Mouse (Mus musculus) liver, embryonic 12.5 days (tissue): ENCODE measurements around the gene Mrpl20. TPM values are rescaled to one million over a fixed set of nuclear protein-coding genes. Genes with fewer than 3 reads are reported as not detected.

Experiments
- ATAC-seq: fragments of 200-750 bp; cut with Nextera tagmentation; 2 replicates; pipeline ENCODE4 v1.8.0; 2017; ENCODE audit warnings: moderate number of reproducible peaks, mild to moderate bottlenecking, moderate library complexity
- H3K27ac ChIP-seq: fragments of 300-500 bp; sonication (generic); 2 replicates; pipeline ENCODE4 v1.5.1; 2016; ENCODE audit warnings: mild to moderate bottlenecking
- H3K27me3 ChIP-seq: fragments of 300-500 bp; sonication (generic); replicated peaks from 2 replicates; pipeline ENCODE4 v1.6.1; 2016; ENCODE audit warnings: mild to moderate bottlenecking, moderate library complexity
- H3K36me3 ChIP-seq: fragments of 300-500 bp; sonication (generic); 2 replicates; pipeline ENCODE4 v1.6.1; 2016; ENCODE audit warnings: mild to moderate bottlenecking, moderate library complexity
- H3K4me1 ChIP-seq: fragments of 300-500 bp; sonication (generic); 2 replicates; pipeline ENCODE4 v1.6.1; 2016
- H3K4me2 ChIP-seq: fragments of 300-500 bp; sonication (generic); 2 replicates; pipeline ENCODE4 v1.6.1; 2016; ENCODE audit warnings: mild to moderate bottlenecking, moderate library complexity
- H3K4me3 ChIP-seq: fragments of 300-500 bp; sonication (generic); 2 replicates; pipeline ENCODE4 v1.5.1; 2016; ENCODE audit warnings: mild to moderate bottlenecking, moderate library complexity
- H3K9ac ChIP-seq: fragments of 300-500 bp; sonication (generic); 2 replicates; pipeline ENCODE4 v1.6.1; 2016; ENCODE audit warnings: mild to moderate bottlenecking, moderate library complexity
- H3K9me3 ChIP-seq: fragments of 300-500 bp; sonication (generic); replicated peaks from 2 replicates; pipeline ENCODE4 v1.6.1; 2016; ENCODE audit warnings: mild to moderate bottlenecking, moderate library complexity
- WGBS: fragments of 180-500 bp; shearing (Covaris S2); methylation state at CpG from one replicate; pipeline ENCODE4 v1.1.7; 2016; ENCODE audit not compliant: insufficient replicate concordance; 5-methylcytosine and 5-hydroxymethylcytosine counted together
- polyA plus RNA-seq: library from polyadenylated mRNA; unstranded; fragments of >200 nt; fragmentation: Nextera tagmentation; extraction: Ambion mirVana; gene quantifications from 2 replicates; pipeline ENCODE4 v1.2.1, GENCODE M21; 2016

Mrpl20 gene
- 223 and 228 TPM in 2 replicates for polyA plus RNA-seq

- peak within 1 kb of the TSS; percentile 78 for H3K27ac ChIP-seq
- peak; percentile 65 for ATAC-seq
Measured at GRCm38 (mm10) chr4:155802741-155803339, at the start of gene Mrpl20. Mrpl20 (plus strand) TSS chr4:155802878.

DNA sequence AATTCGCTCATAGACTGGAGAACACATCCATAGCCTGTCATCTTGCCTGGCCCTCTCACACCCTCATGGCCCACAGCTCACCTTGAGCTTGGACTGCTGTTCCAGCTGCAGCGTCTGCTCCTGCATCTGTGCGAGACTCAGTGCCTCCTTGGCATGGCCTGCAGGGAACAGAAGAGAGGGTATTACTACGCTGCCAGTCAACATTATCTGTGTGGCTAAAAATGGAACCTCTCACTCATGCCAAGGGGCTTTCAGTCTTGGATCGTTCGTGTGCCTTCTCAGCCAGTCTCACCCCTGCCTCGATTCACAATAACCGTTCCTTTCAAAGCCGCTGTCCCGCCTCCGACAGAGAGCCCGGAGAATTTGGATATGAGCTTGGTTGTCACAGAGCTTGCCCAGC is 45.7 kb upstream of the Mrpl20 start:
- Histone ChIP-seq H3K4me1 (peaks cover 30% of the 10 kb centered on the region), H3K9me3 (no peaks in the 10 kb centered on the region), H3K36me3 (peaks cover 71% of the 10 kb centered on the region), H3K9ac (no peak overlapping the region), H3K4me2 (no peak overlapping the region), H3K27ac (no peak overlapping the region), H3K4me3 (no peak overlapping the region), H3K27me3 (no peaks in the 10 kb centered on the region)
- ATAC-seq, result no peak
- WGBS, result 87% methylated on average over 12 of the region's 12 CpGs

More at GRCm38 (mm10) chr4:155802741-155803339, at the start of gene Mrpl20:
- peaks cover 33% of the 10 kb centered on the region for H3K4me1 ChIP-seq
- peak within 1 kb of the TSS; percentile 88 for H3K4me2 ChIP-seq
- WGBS, result 4% methylated on average over 12 of the region's 12 CpGs
- peak within 1 kb of the TSS; percentile 83 for H3K9ac ChIP-seq
- peaks cover 35% of the 10 kb centered on the region for H3K36me3 ChIP-seq
- peaks cover 6% of the 10 kb centered on the region; the same call in 1 of the 2 replicates for H3K27me3 ChIP-seq
- no peaks in the 10 kb centered on the region for H3K9me3 ChIP-seq
- H3K4me3 ChIP-seq, result peak within 1 kb of the TSS; percentile 80

DNA sequence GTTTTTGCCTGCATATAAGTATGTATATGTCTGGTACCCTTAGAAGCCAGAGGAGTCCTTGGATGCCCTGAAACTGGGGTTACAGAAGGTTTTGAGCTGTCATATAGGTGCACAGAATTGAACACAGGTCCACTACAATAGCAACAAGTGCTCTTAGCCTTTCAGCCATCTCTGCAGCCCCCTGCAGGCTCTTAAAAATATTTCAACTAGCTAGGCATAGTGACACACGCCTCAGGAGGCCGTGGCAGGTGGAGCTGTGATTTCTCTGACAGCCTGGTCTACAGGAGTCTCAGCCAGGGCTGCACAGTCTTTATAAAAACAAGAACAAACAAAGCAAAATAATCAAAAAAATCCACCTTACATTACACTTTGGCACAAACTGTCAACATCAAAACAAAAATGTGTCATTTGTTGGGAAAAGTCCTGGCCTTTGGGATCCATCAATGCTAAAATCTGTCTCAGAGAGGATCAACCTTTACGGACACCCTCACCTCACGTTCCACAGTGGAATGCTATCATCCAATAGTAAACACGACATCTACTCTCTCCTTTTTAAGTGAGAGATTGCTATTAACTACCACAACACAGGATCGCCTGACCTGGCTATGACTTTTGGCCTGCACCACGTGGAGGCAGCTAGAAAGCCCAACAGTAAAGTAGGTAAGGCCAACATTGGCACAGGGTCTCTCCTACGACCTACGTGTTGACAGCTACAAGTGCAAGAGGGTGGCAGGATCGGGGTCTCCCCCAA is 42.6 kb upstream of the Mrpl20 start:
- peak; percentile 8; the same call in 1 of the 2 replicates for ATAC-seq
- Histone ChIP-seq H3K27ac (peak overlapping the region; percentile 76), H3K9me3 (no peaks in the 10 kb centered on the region), H3K4me2 (peak overlapping the region; percentile 95), H3K36me3 (peaks cover 41% of the 10 kb centered on the region), H3K9ac (peak overlapping the region; percentile 85), H3K27me3 (no peaks in the 10 kb centered on the region), H3K4me3 (peak overlapping the region; percentile 80), H3K4me1 (peaks cover 37% of the 10 kb centered on the region)
- 1% methylated on average over 10 of the region's 10 CpGs for WGBS

- peak within 1 kb of the TSS; percentile 85 for H3K9ac ChIP-seq
- H3K9me3 ChIP-seq, result no peaks in the 10 kb centered on the region
- H3K27me3 ChIP-seq, result no peaks in the 10 kb centered on the region
- H3K4me1 ChIP-seq, result peaks cover 37% of the 10 kb centered on the region
- ATAC-seq, result peak; percentile 96
- H3K4me3 ChIP-seq, result peak within 1 kb of the TSS; percentile 80
- H3K27ac ChIP-seq, result peak within 1 kb of the TSS; percentile 76
- peak within 1 kb of the TSS; percentile 95 for H3K4me2 ChIP-seq
- under 1% methylated on average over 68 of the region's 68 CpGs for WGBS
- H3K36me3 ChIP-seq, result peaks cover 34% of the 10 kb centered on the region
Measured at GRCm38 (mm10) chr4:155760613-155761355, 41.9 kb upstream of the Mrpl20 start, which contains the start of gene Atad3a. Atad3a (minus strand) TSS chr4:155761093.

DNA sequence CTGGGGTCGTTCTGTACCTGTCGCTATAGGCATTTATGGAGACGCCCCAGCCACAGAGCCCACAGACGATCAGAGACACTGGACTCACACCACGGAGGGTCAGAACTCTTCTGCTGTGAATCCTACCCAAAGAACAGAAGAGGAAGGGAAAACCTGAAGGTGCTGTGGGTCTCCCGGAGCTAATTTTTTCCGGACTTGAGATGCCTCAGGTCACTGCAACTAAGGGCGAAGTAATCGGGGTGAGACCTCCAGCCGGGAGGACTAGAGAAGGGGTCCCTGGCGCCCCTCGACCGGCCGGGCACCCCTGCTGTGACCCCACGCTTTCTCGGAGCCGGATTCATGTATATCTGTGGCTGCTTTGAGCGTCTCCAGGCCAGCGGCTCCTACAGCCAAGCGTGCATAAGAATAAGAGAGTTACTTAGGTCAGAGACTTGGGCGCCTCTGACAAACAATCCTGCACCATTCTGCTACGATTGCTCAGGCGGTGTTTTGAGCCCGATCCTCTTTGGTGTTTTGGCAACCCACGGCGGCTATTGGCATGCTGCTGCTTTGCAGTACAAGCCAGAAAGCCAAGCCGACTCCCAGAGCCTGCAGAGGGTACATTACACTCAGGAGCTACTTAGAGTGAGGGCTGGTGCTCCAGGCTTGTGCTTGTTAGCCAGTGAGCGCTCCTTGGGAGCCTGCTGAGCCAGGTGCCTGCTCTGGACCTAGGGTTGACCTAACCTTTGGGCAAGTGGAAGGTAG is 41.1 kb upstream of the Mrpl20 start:
- no peaks in the 10 kb centered on the region for H3K9me3 ChIP-seq
- H3K4me1 ChIP-seq, result peaks cover 37% of the 10 kb centered on the region
- WGBS, result 2% methylated on average over 28 of the region's 28 CpGs
- H3K27me3 ChIP-seq, result no peaks in the 10 kb centered on the region
- no peak; the same call in 1 of the 2 replicates for ATAC-seq
- H3K9ac ChIP-seq, result peak overlapping the region; percentile 85
- H3K4me3 ChIP-seq, result peak overlapping the region; percentile 80
- peaks cover 26% of the 10 kb centered on the region for H3K36me3 ChIP-seq
- peak overlapping the region; percentile 95 for H3K4me2 ChIP-seq
- peak overlapping the region; percentile 76 for H3K27ac ChIP-seq

- H3K27me3 ChIP-seq, result no peaks in the 10 kb centered on the region
- peaks cover 18% of the 10 kb centered on the region for H3K36me3 ChIP-seq
- no peak for ATAC-seq
- no peak overlapping the region for H3K27ac ChIP-seq
- H3K4me3 ChIP-seq, result no peak overlapping the region
- no peaks in the 10 kb centered on the region for H3K9me3 ChIP-seq
- H3K4me1 ChIP-seq, result peaks cover 37% of the 10 kb centered on the region
- peak overlapping the region; percentile 85; the same call in 1 of the 2 replicates for H3K9ac ChIP-seq
- peak overlapping the region; percentile 95; the same call in 1 of the 2 replicates for H3K4me2 ChIP-seq
- 63% methylated on average over 3 of the region's 3 CpGs for WGBS
Measured at GRCm38 (mm10) chr4:155762357-155762756, 40.3 kb upstream of the Mrpl20 start.

- Histone ChIP-seq H3K36me3 (no peaks in the 10 kb centered on the region), H3K4me1 (peaks cover 23% of the 10 kb centered on the region), H3K9me3 (no peaks in the 10 kb centered on the region), H3K27ac (0 out of 2 replicates have a peak overlapping the region, but pooled peaks have one; percentile 60), H3K4me3 (peak overlapping the region; percentile 68), H3K27me3 (peaks cover 41% of the 10 kb centered on the region), H3K9ac (peak overlapping the region; percentile 80), H3K4me2 (peak overlapping the region; percentile 94)
- ATAC-seq, result no peak
- 59% methylated on average over 5 of the region's 5 CpGs for WGBS
Measured at GRCm38 (mm10) chr4:155769496-155769879, 33.2 kb upstream of the Mrpl20 start.

GRCm38 (mm10) chr4:155769880-155770512 is 32.7 kb upstream of the Mrpl20 start:
- Histone ChIP-seq H3K36me3 (no peaks in the 10 kb centered on the region), H3K9ac (peak overlapping the region; percentile 80), H3K4me1 (peaks cover 28% of the 10 kb centered on the region), H3K27ac (peak overlapping the region; percentile 60), H3K27me3 (peaks cover 46% of the 10 kb centered on the region), H3K4me3 (peak overlapping the region; percentile 68), H3K9me3 (no peaks in the 10 kb centered on the region), H3K4me2 (peak overlapping the region; percentile 94)
- peak; percentile 87 for ATAC-seq
- WGBS, result 0% methylated on average over 39 of the region's 39 CpGs

DNA sequence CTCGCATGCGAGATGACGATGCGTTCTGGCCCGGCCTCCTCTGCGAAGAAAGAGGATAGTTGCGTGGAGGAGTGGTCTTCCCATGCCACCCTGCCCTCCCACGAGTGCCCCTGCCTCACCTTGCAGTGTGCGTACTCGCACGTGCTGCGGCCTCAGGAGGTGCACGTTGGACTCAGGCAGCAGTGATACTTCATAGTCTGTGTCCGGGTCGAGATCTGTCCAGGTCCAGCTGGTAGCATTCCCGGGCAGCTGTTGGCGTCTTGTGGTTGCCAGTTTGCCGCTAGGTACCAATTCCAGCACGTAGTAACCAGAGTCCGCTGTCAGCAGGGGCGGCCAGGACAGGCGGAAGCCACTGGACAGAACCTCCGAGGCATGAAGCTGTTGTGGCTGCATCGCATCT is 32.1 kb upstream of the Mrpl20 start:
- Histone ChIP-seq H3K4me1 (peaks cover 33% of the 10 kb centered on the region), H3K27me3 (peaks cover 53% of the 10 kb centered on the region), H3K9ac (peak overlapping the region; percentile 80), H3K9me3 (no peaks in the 10 kb centered on the region), H3K36me3 (no peaks in the 10 kb centered on the region), H3K27ac (0 out of 2 replicates have a peak overlapping the region, but pooled peaks have one; percentile 60), H3K4me2 (peak overlapping the region; percentile 94), H3K4me3 (peak overlapping the region; percentile 68)
- WGBS, result 49% methylated on average over 24 of the region's 24 CpGs
- no peak; the same call in 1 of the 2 replicates for ATAC-seq

- no peak for ATAC-seq
- WGBS, result 73% methylated on average over 2 of the region's 2 CpGs
- no peaks in the 10 kb centered on the region for H3K9me3 ChIP-seq
- H3K27me3 ChIP-seq, result peaks cover 63% of the 10 kb centered on the region
- no peak overlapping the region for H3K4me3 ChIP-seq
- no peak overlapping the region for H3K27ac ChIP-seq
- peaks cover 34% of the 10 kb centered on the region for H3K4me1 ChIP-seq
- H3K9ac ChIP-seq, result no peak overlapping the region
- H3K36me3 ChIP-seq, result no peaks in the 10 kb centered on the region
- H3K4me2 ChIP-seq, result no peak overlapping the region
Measured at GRCm38 (mm10) chr4:155771706-155772105, 31.0 kb upstream of the Mrpl20 start.

GRCm38 (mm10) chr4:155772786-155773185 is 29.9 kb upstream of the Mrpl20 start:
- Histone ChIP-seq H3K4me2 (no peak overlapping the region), H3K36me3 (no peaks in the 10 kb centered on the region), H3K4me1 (peaks cover 43% of the 10 kb centered on the region), H3K4me3 (no peak overlapping the region), H3K9me3 (no peaks in the 10 kb centered on the region), H3K9ac (no peak overlapping the region), H3K27me3 (peaks cover 71% of the 10 kb centered on the region), H3K27ac (no peak overlapping the region)
- 69% methylated on average over 13 of the region's 13 CpGs for WGBS
- ATAC-seq, result no peak
